Comparison of ENCODE assay signal across 20 mouse cellular contexts in the genomic region with DNA sequence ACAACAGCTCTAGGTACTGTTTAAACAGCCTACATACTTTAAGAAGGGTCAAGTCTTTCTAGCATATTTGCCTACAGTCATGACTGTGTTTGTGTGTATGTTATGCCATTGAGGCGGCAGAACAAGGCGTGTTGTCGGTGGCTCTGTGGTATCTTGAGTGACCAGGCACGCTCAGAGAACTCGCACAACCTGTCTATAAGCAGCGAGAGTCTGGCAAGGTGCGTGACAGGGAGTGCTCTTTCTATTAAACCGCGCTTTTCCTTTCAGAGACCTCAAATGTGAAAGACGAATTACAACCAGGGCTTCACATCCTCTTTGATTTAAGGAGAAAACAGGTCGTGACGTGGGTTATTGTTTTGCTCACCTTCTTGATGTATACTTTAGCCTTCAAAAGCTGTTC.
DNase-seq lines count a peak whose midpoint lies in the region; ATAC-seq lines count a peak whose summit lies in the region.
"Had no signal": no experiment of that assay in that cellular context is flagged by ENCODE, and none has a peak within 500 bp of the region (broad histone marks: within the 10 kb centered on the region; RNA-seq: fewer than 3 reads in every experiment).

No protein-coding gene starts in this region.

- peaks cover 8% of the 10 kb centered on the region; the same call in 1 of the 2 replicates for H3K4me1 ChIP-seq in embryonic facial prominence, embryonic 14.5 days (ENCODE audit: control insufficient read depth, insufficient read depth, low read length)
- peaks cover 10% of the 10 kb centered on the region for H3K4me1 ChIP-seq in embryonic facial prominence, embryonic 10.5 days
- H3K4me1 ChIP-seq in stomach, embryonic 15.5 days = peaks cover 8% of the 10 kb centered on the region
- H3K4me1 ChIP-seq: forebrain, embryonic 12.5 days; heart, embryonic 15.5 days; midbrain, embryonic 13.5 days had no signal

- H3K4me3 ChIP-seq in embryonic facial prominence, embryonic 14.5 days (ENCODE audit: low read depth, low read length) = no peak overlapping the region
- no peak overlapping the region for H3K4me3 ChIP-seq in embryonic facial prominence, embryonic 10.5 days
- no peak overlapping the region for H3K4me3 ChIP-seq in stomach, embryonic 15.5 days (replicated peaks)
- H3K4me3 ChIP-seq: forebrain, embryonic 12.5 days; heart, adult 2 months; heart, embryonic 15.5 days; hindbrain, embryonic 10.5 days; midbrain, embryonic 13.5 days; myocyte had no signal

- no peak overlapping the region for H3K4me2 ChIP-seq in embryonic facial prominence, embryonic 14.5 days (ENCODE audit: low read depth, low read length)
- no peak overlapping the region for H3K4me2 ChIP-seq in stomach, embryonic 15.5 days
- H3K4me2 ChIP-seq: forebrain, embryonic 12.5 days; heart, embryonic 15.5 days; liver, embryonic 11.5 days; midbrain, embryonic 13.5 days had no signal

- H3K9ac ChIP-seq in embryonic facial prominence, embryonic 14.5 days (ENCODE audit: low read depth, low read length) = no peak overlapping the region
- no peak overlapping the region for H3K9ac ChIP-seq in stomach, embryonic 15.5 days
- H3K9ac ChIP-seq: forebrain, embryonic 12.5 days; heart, embryonic 15.5 days; midbrain, embryonic 13.5 days had no signal

- no peak overlapping the region for H3K27ac ChIP-seq in embryonic facial prominence, embryonic 14.5 days (replicated peaks; ENCODE audit: low read depth, low read length)
- no peak overlapping the region for H3K27ac ChIP-seq in embryonic facial prominence, embryonic 10.5 days (replicated peaks)
- H3K27ac ChIP-seq in stomach, embryonic 15.5 days = peak overlapping the region; percentile 66; the same call in 1 of the 2 replicates
- H3K27ac ChIP-seq: forebrain, embryonic 12.5 days; heart, adult 2 months; heart, embryonic 15.5 days; hindbrain, embryonic 10.5 days; midbrain, embryonic 13.5 days had no signal

- DNase-seq in embryonic facial prominence, embryonic 14.5 days (ENCODE audit: low spot score) = peak; percentile 40
- no peak for DNase-seq in embryonic facial prominence, embryonic 10.5 days (ENCODE audit: low spot score)
- DNase-seq in adrenal gland, postnatal 14 days = no peak
- no peak for DNase-seq in spleen, adult 12 weeks (ENCODE audit: low spot score)
- DNase-seq in thymus, postnatal 25 days = no peak
- DNase-seq: cerebellum, adult 9-11 months; gastrocnemius, postnatal 14 days; heart, adult 2 months; kidney, adult 9 months; left cerebral cortex, postnatal 4 days had no signal

- no peak for ATAC-seq in embryonic facial prominence, embryonic 14.5 days (ENCODE audit: low read depth)
- peak; percentile 62 for ATAC-seq in CD4-positive, CD25-positive, alpha-beta regulatory T cell, adult 4 months
- ATAC-seq in inflammation-experienced regulatory T-cells, adult 6 months = peak; percentile 64
- ATAC-seq in stomach, embryonic 15.5 days (ENCODE audit: insufficient read depth, low FRiP score, low read depth) = peak; percentile 68
- ATAC-seq: midbrain, embryonic 13.5 days; Patski had no signal

- WGBS in embryonic facial prominence, embryonic 14.5 days = 73% methylated on average over 12 of the region's 12 CpGs
- 88% methylated on average over 12 of the region's 12 CpGs for WGBS in embryonic facial prominence, embryonic 10.5 days
- 64% methylated on average over 12 of the region's 12 CpGs for WGBS in stomach, embryonic 15.5 days

- no peaks in the 10 kb centered on the region for H3K36me3 ChIP-seq in embryonic facial prominence, embryonic 14.5 days (ENCODE audit: control insufficient read depth, insufficient read depth, low read length)
- H3K36me3 ChIP-seq in embryonic facial prominence, embryonic 10.5 days (replicated peaks) = no peaks in the 10 kb centered on the region
- H3K36me3 ChIP-seq in stomach, embryonic 15.5 days = no peaks in the 10 kb centered on the region
- H3K36me3 ChIP-seq: forebrain, embryonic 12.5 days; heart, embryonic 15.5 days; hindbrain, embryonic 10.5 days; midbrain, embryonic 13.5 days had no signal

- H3K27me3 ChIP-seq in embryonic facial prominence, embryonic 14.5 days (replicated peaks; ENCODE audit: control insufficient read depth, insufficient read depth, low read length) = no peaks in the 10 kb centered on the region
- no peaks in the 10 kb centered on the region for H3K27me3 ChIP-seq in embryonic facial prominence, embryonic 10.5 days (replicated peaks; ENCODE audit: low read depth, poor library complexity, severe bottlenecking)
- no peaks in the 10 kb centered on the region for H3K27me3 ChIP-seq in stomach, embryonic 15.5 days (replicated peaks)
- H3K27me3 ChIP-seq: forebrain, embryonic 12.5 days; heart, embryonic 15.5 days; midbrain, embryonic 13.5 days; Patski had no signal

- no peaks in the 10 kb centered on the region for H3K9me3 ChIP-seq in embryonic facial prominence, embryonic 14.5 days (ENCODE audit: control insufficient read depth, low read length)
- H3K9me3 ChIP-seq in embryonic facial prominence, embryonic 10.5 days = no peaks in the 10 kb centered on the region
- H3K9me3 ChIP-seq in stomach, embryonic 15.5 days = no peaks in the 10 kb centered on the region
- H3K9me3 ChIP-seq: forebrain, embryonic 12.5 days; heart, embryonic 15.5 days; hindbrain, embryonic 10.5 days; midbrain, embryonic 13.5 days had no signal
